Comparison of ENCODE assay signal across 26 mouse cellular contexts in genomic region chr11:34087064-34087463, GRCm38 (mm10). TPM values are rescaled to one million over a fixed set of nuclear protein-coding genes. Genes with fewer than 3 reads are reported as not detected.
A peak's percentile ranks its signal among the peaks of the same experiment; 100 is the strongest.
DNase-seq lines count a peak whose midpoint lies in the region; ATAC-seq and TF ChIP-seq lines count a peak whose summit lies in the region.
"Had no signal": no experiment of that assay in that cellular context is flagged by ENCODE, and none has a peak within 500 bp of the region (broad histone marks: within the 10 kb centered on the region; RNA-seq: fewer than 3 reads in every experiment).

No protein-coding gene starts in this region.

- no peaks in the 10 kb centered on the region for H3K79me2 ChIP-seq in MEL (ENCODE audit: control insufficient read depth, insufficient read depth, low read length, poor library complexity)

- no peak for DNase-seq in heart, postnatal 0 days (ENCODE audit: low spot score)
- DNase-seq in heart, adult 8-10 months (ENCODE audit: low spot score) = no peak
- DNase-seq in liver, postnatal 0 days = no peak
- DNase-seq in liver (no peak), MEL (ENCODE audit: low read depth, low spot score) (no peak)
- DNase-seq in kidney, postnatal 4 days = no peak
- DNase-seq: adrenal gland, postnatal 25 days; cerebellum, adult 18-20 months; cerebellum, postnatal 25 days; gastrocnemius, postnatal 36 days; kidney, adult 11 months; lung, postnatal 36 days; right cerebral cortex, postnatal 25 days; thymus, adult 18-20 months had no signal

- no peak for TF ChIP-seq EP300 in heart, postnatal 0 days (IDR thresholded peaks at IDR 0.05; ENCODE audit: low read depth)
- no peak for TF ChIP-seq EP300 in liver, postnatal 0 days (IDR thresholded peaks at IDR 0.05; ENCODE audit: low read depth)
- no peak for TF ChIP-seq EP300 in MEL (IDR thresholded peaks at IDR 0.05; ENCODE audit: low read depth in 1 of 2, low read length in 2 of 2)

- peak; percentile 46 for TF ChIP-seq RAD21 in MEL (IDR thresholded peaks at IDR 0.05; ENCODE audit: low read depth, low read length)

- H3K4me1 ChIP-seq in heart, postnatal 0 days (ENCODE audit: control insufficient read depth, insufficient read depth) = no peaks in the 10 kb centered on the region
- H3K4me1 ChIP-seq in liver, postnatal 0 days (ENCODE audit: insufficient read depth) = no peaks in the 10 kb centered on the region
- H3K4me1 ChIP-seq in MEL (ENCODE audit: control insufficient read depth in 1 of 2, insufficient read depth in 2 of 2, low read length in 2 of 2) = no peaks in the 10 kb centered on the region
- H3K4me1 ChIP-seq: hindbrain, embryonic 15.5 days; liver, embryonic 15.5 days had no signal

- 67% methylated on average over 3 of the region's 3 CpGs for WGBS in heart, postnatal 0 days
- WGBS in liver, postnatal 0 days (ENCODE audit: insufficient replicate concordance) = 68% methylated on average over 3 of the region's 3 CpGs

- no peak overlapping the region for H3K27ac ChIP-seq in heart, postnatal 0 days (ENCODE audit: low read depth)
- no peak overlapping the region for H3K27ac ChIP-seq in liver, postnatal 0 days (ENCODE audit: low read depth)
- H3K27ac ChIP-seq in MEL (ENCODE audit: control insufficient read depth, low read depth, low read length) = no peak overlapping the region
- H3K27ac ChIP-seq: hindbrain, embryonic 15.5 days; layer of hippocampus, adult 2 months; liver, embryonic 15.5 days had no signal

- H3K4me2 ChIP-seq in heart, postnatal 0 days (ENCODE audit: low read depth, low read length) = no peak overlapping the region
- H3K4me2 ChIP-seq in liver, postnatal 0 days (ENCODE audit: low read depth, low read length) = no peak overlapping the region
- H3K4me2 ChIP-seq: heart, embryonic 11.5 days; hindbrain, embryonic 15.5 days; liver, embryonic 15.5 days had no signal

- H3K4me3 ChIP-seq in heart, postnatal 0 days (ENCODE audit: low read depth, low read length) = no peak overlapping the region
- H3K4me3 ChIP-seq in liver, postnatal 0 days (ENCODE audit: low read depth, low read length) = no peak overlapping the region
- no peak overlapping the region for H3K4me3 ChIP-seq in MEL (ENCODE audit: control insufficient read depth in 1 of 2, insufficient read depth in 1 of 2, low read depth in 2 of 2, low read length in 2 of 2)
- H3K4me3 ChIP-seq: erythroblast, embryonic 14.5 days; hindbrain, embryonic 15.5 days; layer of hippocampus, adult 2 months; liver, embryonic 15.5 days had no signal

- no peak for TF ChIP-seq POLR2A in MEL (IDR thresholded peaks at IDR 0.05; ENCODE audit: control insufficient read depth in 1 of 2, insufficient read depth in 1 of 2, low read depth in 1 of 2, low read length in 2 of 2, poor library complexity in 1 of 2)

- H3K9me3 ChIP-seq in heart, postnatal 0 days (replicated peaks; ENCODE audit: control insufficient read depth, low read length) = no peaks in the 10 kb centered on the region
- no peaks in the 10 kb centered on the region for H3K9me3 ChIP-seq in liver, postnatal 0 days (ENCODE audit: low read length)
- H3K9me3 ChIP-seq in MEL (replicated peaks; ENCODE audit: insufficient read depth, low read length) = no peaks in the 10 kb centered on the region
- H3K9me3 ChIP-seq: hindbrain, embryonic 15.5 days; liver, embryonic 15.5 days had no signal

- no peak for ATAC-seq in heart, postnatal 0 days (ENCODE audit: insufficient read depth, low read depth)
- ATAC-seq in liver, postnatal 0 days = no peak
- ATAC-seq in megakaryocyte progenitor cell, adult 5-6 weeks (replicated peaks; ENCODE audit: poor library complexity) = 0 out of 2 replicates have a peak, but pooled peaks have one; percentile 29

- no peak overlapping the region for H3K9ac ChIP-seq in heart, postnatal 0 days (replicated peaks; ENCODE audit: low read depth, low read length)
- no peak overlapping the region for H3K9ac ChIP-seq in liver, postnatal 0 days (replicated peaks)
- H3K9ac ChIP-seq in MEL (ENCODE audit: control insufficient read depth, low read depth, low read length, poor library complexity, severe bottlenecking) = no peak overlapping the region
- H3K9ac ChIP-seq: hindbrain, embryonic 15.5 days; liver, embryonic 15.5 days had no signal

- peak; percentile 24; the same call in 1 of the 2 replicates for TF ChIP-seq CTCF in heart, postnatal 0 days (IDR thresholded peaks at IDR 0.05; ENCODE audit: low read depth)
- TF ChIP-seq CTCF in liver, postnatal 0 days (IDR thresholded peaks at IDR 0.05; ENCODE audit: low read depth) = peak; percentile 32; the same call in 1 of the 2 replicates
- TF ChIP-seq CTCF in MEL (IDR thresholded peaks at IDR 0.05 in 2 of 3, conservative IDR thresholded peaks at IDR 0.05 in 1 of 3; ENCODE audit: control insufficient read depth in 1 of 3, insufficient read depth in 1 of 3, low read depth in 2 of 3, low read length in 3 of 3, poor library complexity in 1 of 3, severe bottlenecking in 1 of 3) = peak in 2 of 3 experiments; percentile 13 to 43; a peak in 2 of 6 replicates

- H3K27me3 ChIP-seq in heart, postnatal 0 days (ENCODE audit: control insufficient read depth, insufficient read depth, low read length) = no peaks in the 10 kb centered on the region
- H3K27me3 ChIP-seq in liver, postnatal 0 days (ENCODE audit: insufficient read depth, low read length) = no peaks in the 10 kb centered on the region
- H3K27me3 ChIP-seq in MEL (ENCODE audit: control insufficient read depth in 1 of 2, insufficient read depth in 2 of 2, low read length in 2 of 2) = no peaks in the 10 kb centered on the region
- H3K27me3 ChIP-seq: hindbrain, embryonic 15.5 days; liver, embryonic 15.5 days had no signal

- no peaks in the 10 kb centered on the region for H3K36me3 ChIP-seq in heart, postnatal 0 days (replicated peaks; ENCODE audit: control insufficient read depth, insufficient read depth, low read length)
- peaks cover 3% of the 10 kb centered on the region; the same call in 1 of the 2 replicates for H3K36me3 ChIP-seq in liver, postnatal 0 days (replicated peaks; ENCODE audit: insufficient read depth, low read length)
- peaks cover 0 to 47% of the 10 kb centered on the region in 2 experiments; a peak in 2 of 4 replicates for H3K36me3 ChIP-seq in MEL (ENCODE audit: control insufficient read depth in 1 of 2, insufficient read depth in 2 of 2, low read length in 2 of 2)
- H3K36me3 ChIP-seq: hindbrain, embryonic 15.5 days; liver, embryonic 15.5 days had no signal

TF ChIP-seq in MEL, 35 proteins besides CTCF, POLR2A, EP300 and RAD21:
- TF ChIP-seq SMC3 (IDR thresholded peaks at IDR 0.05; ENCODE audit: low read depth, low read length) (peak; percentile 44), MYC (IDR thresholded peaks at IDR 0.05; ENCODE audit: low read depth, low read length) (no peak)

RNA-seq across cellular contexts. Expression of gene 4930469K13Rik, which starts 11.3 kb away (rescaled TPM):
- not detected in 2 replicates for total RNA-seq in heart, postnatal 0 days (2014; rRNA removed; ENCODE audit: low replicate concordance)
- polyA plus RNA-seq in heart, postnatal 0 days (2015; fragmentation: Nextera tagmentation; extraction: Ambion mirVana) = not detected in 2 replicates
- total RNA-seq in heart, adult 8-10 months (2022) = not detected
- not detected in 2 replicates for polyA plus RNA-seq in liver, postnatal 0 days (2015; fragmentation: Nextera tagmentation; extraction: Ambion mirVana)
- total RNA-seq in MEL (2012; rRNA removed) = 0.23 TPM in 1 of 2 replicates, not detected in the other
- polyA plus RNA-seq in MEL (2012; ENCODE audit: insufficient read depth in 1 of 2, insufficient read length in 2 of 2, low read depth in 1 of 2, low replicate concordance in 2 of 2, missing spikeins in 1 of 2) = under 1 TPM in 1 of 2 experiments, not detected in 1; 0.29 TPM
- not detected in 2 replicates for total RNA-seq in megakaryocyte progenitor cell, adult 5-6 weeks (2015)
- total RNA-seq in megakaryocyte progenitor cell, adult 5-6 weeks (2017) = not detected in 2 replicates
- total RNA-seq: adrenal gland, postnatal 25 days; ES-E14; gastrocnemius, postnatal 36 days; heart, postnatal 25 days; layer of hippocampus, adult 2 months had no signal
- polyA plus RNA-seq: erythroblast, embryonic 14.5 days; forebrain, embryonic 14.5 days; heart, embryonic 11.5 days; kidney, embryonic 16.5 days; liver, embryonic 15.5 days; spleen, adult 2 months; urinary bladder, adult 2 months had no signal

RNA-seq across cellular contexts. Expression of gene Lcp2, which starts 40.3 kb away (rescaled TPM):
- total RNA-seq in heart, postnatal 0 days (2014; rRNA removed; ENCODE audit: low replicate concordance) = 0.08 and 1.6 TPM in 2 replicates
- 0.63 and 0.88 TPM in 2 replicates for polyA plus RNA-seq in heart, postnatal 0 days (2015; fragmentation: Nextera tagmentation; extraction: Ambion mirVana)
- 1 to 10 TPM; 1.5 to 5.1 (median 1.9) TPM for total RNA-seq in heart, adult 8-10 months (2022)
- polyA plus RNA-seq in liver, postnatal 0 days (2015; fragmentation: Nextera tagmentation; extraction: Ambion mirVana) = 9.8 and 12.3 TPM in 2 replicates
- 52.3 and 55.7 TPM in 2 replicates for total RNA-seq in MEL (2012; rRNA removed)
- polyA plus RNA-seq in MEL (2012; ENCODE audit: insufficient read depth in 1 of 2, insufficient read length in 2 of 2, low read depth in 1 of 2, low replicate concordance in 2 of 2, missing spikeins in 1 of 2) = 10 to 100 TPM; 66.4 to 70.0 TPM
- total RNA-seq in megakaryocyte progenitor cell, adult 5-6 weeks (2015) = 67.6 and 73.6 TPM in 2 replicates
- 26.1 and 29.5 TPM in 2 replicates for total RNA-seq in megakaryocyte progenitor cell, adult 5-6 weeks (2017)
